Mouse (Mus musculus) intestine, postnatal 0 days (tissue): ENCODE measurements at regions not wholly inside any gene's neighbourhood (a gene's known extent, or its start where the extent isn't known, plus 50 kb on each side); places are given as distances from the start of the nearest gene placed in this dataset.

Experiments
- ATAC-seq: fragments of 200-750 bp; cut with Nextera tagmentation; 2 replicates; pipeline ENCODE4 v1.8.0; 2017; ENCODE audit warnings: mild to moderate bottlenecking, moderate TSS enrichment, moderate library complexity
- H3K27ac ChIP-seq: fragments of 300-500 bp; sonication (generic); 2 replicates; pipeline ENCODE4 v1.5.1; 2014; ENCODE audit warnings: mild to moderate bottlenecking, low read depth, low read length, moderate library complexity
- H3K27me3 ChIP-seq: fragments of 300-500 bp; sonication (generic); replicated peaks from 2 replicates; pipeline ENCODE4 v1.6.1; 2014; ENCODE audit warnings: low read length, mixed read lengths; ENCODE audit not compliant: control insufficient read depth, insufficient read depth
- H3K36me3 ChIP-seq: fragments of 300-500 bp; sonication (generic); 2 replicates; pipeline ENCODE4 v1.6.1; 2014; ENCODE audit warnings: mild to moderate bottlenecking, moderate library complexity; ENCODE audit not compliant: control insufficient read depth, insufficient read depth
- H3K4me1 ChIP-seq: fragments of 300-500 bp; sonication (generic); replicated peaks from 2 replicates; pipeline ENCODE4 v1.6.1; 2014; ENCODE audit warnings: antibody characterized with exemption, low read length, mixed read lengths; ENCODE audit not compliant: control insufficient read depth, insufficient read depth
- H3K4me2 ChIP-seq: fragments of 300-500 bp; sonication (generic); replicated peaks from 2 replicates; pipeline ENCODE4 v1.6.1; 2014; ENCODE audit warnings: low read depth, mild to moderate bottlenecking, moderate library complexity
- H3K4me3 ChIP-seq: fragments of 300-500 bp; sonication (generic); 2 replicates; pipeline ENCODE4 v1.5.1; 2014; ENCODE audit warnings: low read depth, low read length
- H3K9ac ChIP-seq: fragments of 300-500 bp; sonication (generic); 2 replicates; pipeline ENCODE4 v1.6.1; 2014; ENCODE audit warnings: mild to moderate bottlenecking, low read depth, low read length
- H3K9me3 ChIP-seq: fragments of 300-500 bp; sonication (generic); 2 replicates; pipeline ENCODE4 v1.6.1; 2016; ENCODE audit warnings: mixed run types; ENCODE audit not compliant: control insufficient read depth
- CTCF ChIP-seq: sonication (generic); IDR thresholded peaks from 2 replicates; pipeline ENCODE4 v1.5.1; 2016; ENCODE audit warnings: low read depth, mild to moderate bottlenecking, control low read depth, antibody characterized with exemption, moderate library complexity
- WGBS: fragments of 180-500 bp; shearing (Covaris S2); extraction: QIAGEN DNeasy Blood & Tissue Kit; methylation state at CpG from one replicate; pipeline ENCODE4 v1.1.7; 2014; 5-methylcytosine and 5-hydroxymethylcytosine counted together

GRCm38 (mm10) chr3:56485550-56486400 is 302.3 kb upstream of the Nbea start:
- 74% methylated on average over 12 of the region's 12 CpGs for WGBS
- Histone ChIP-seq H3K36me3 (no peaks in the 10 kb centered on the region), H3K9ac (no peak overlapping the region), H3K27me3 (no peaks in the 10 kb centered on the region), H3K4me2 (no peak overlapping the region), H3K4me3 (no peak overlapping the region), H3K27ac (no peak overlapping the region), H3K9me3 (no peaks in the 10 kb centered on the region), H3K4me1 (no peaks in the 10 kb centered on the region)
- TF ChIP-seq CTCF = no peak
- ATAC-seq = no peak

GRCm38 (mm10) chr3:56484096-56484495 is 300.6 kb upstream of the Nbea start:
- Histone ChIP-seq H3K9me3 (no peaks in the 10 kb centered on the region), H3K4me2 (no peak overlapping the region), H3K9ac (no peak overlapping the region), H3K4me1 (no peaks in the 10 kb centered on the region), H3K27me3 (no peaks in the 10 kb centered on the region), H3K4me3 (no peak overlapping the region), H3K27ac (no peak overlapping the region), H3K36me3 (no peaks in the 10 kb centered on the region)
- 87% methylated on average over 8 of the region's 8 CpGs for WGBS
- no peak for ATAC-seq
- TF ChIP-seq CTCF = no peak

GRCm38 (mm10) chr3:56483370-56483769 is 299.9 kb upstream of the Nbea start:
- no peak for ATAC-seq
- H3K27me3 ChIP-seq = no peaks in the 10 kb centered on the region
- no peak overlapping the region for H3K4me2 ChIP-seq
- H3K36me3 ChIP-seq = no peaks in the 10 kb centered on the region
- H3K4me1 ChIP-seq = no peaks in the 10 kb centered on the region
- no peak for TF ChIP-seq CTCF
- no peak overlapping the region for H3K27ac ChIP-seq
- 77% methylated on average over 4 of the region's 4 CpGs for whole genome bisulfite sequencing
- no peak overlapping the region for H3K4me3 ChIP-seq
- no peaks in the 10 kb centered on the region for H3K9me3 ChIP-seq
- no peak overlapping the region for H3K9ac ChIP-seq

GRCm38 (mm10) chr3:56479529-56479928 is 296.0 kb upstream of the Nbea start:
- ATAC-seq = no peak
- no peak overlapping the region for H3K4me2 ChIP-seq
- no peaks in the 10 kb centered on the region for H3K36me3 ChIP-seq
- WGBS = 91% methylated on average over 1 of the region's 1 CpGs
- no peaks in the 10 kb centered on the region for H3K9me3 ChIP-seq
- no peaks in the 10 kb centered on the region for H3K4me1 ChIP-seq
- no peak for TF ChIP-seq CTCF
- no peak overlapping the region for H3K4me3 ChIP-seq
- H3K9ac ChIP-seq = no peak overlapping the region
- no peaks in the 10 kb centered on the region for H3K27me3 ChIP-seq
- no peak overlapping the region for H3K27ac ChIP-seq

GRCm38 (mm10) chr3:56478544-56479140 is 295.1 kb upstream of the Nbea start:
- ATAC-seq = no peak
- H3K4me2 ChIP-seq = no peak overlapping the region
- H3K27me3 ChIP-seq = no peaks in the 10 kb centered on the region
- WGBS = 77% methylated on average over 6 of the region's 6 CpGs
- H3K9me3 ChIP-seq = no peaks in the 10 kb centered on the region
- no peaks in the 10 kb centered on the region for H3K4me1 ChIP-seq
- no peak for TF ChIP-seq CTCF
- no peak overlapping the region for H3K4me3 ChIP-seq
- H3K36me3 ChIP-seq = no peaks in the 10 kb centered on the region
- no peak overlapping the region for H3K27ac ChIP-seq
- H3K9ac ChIP-seq = no peak overlapping the region

DNA sequence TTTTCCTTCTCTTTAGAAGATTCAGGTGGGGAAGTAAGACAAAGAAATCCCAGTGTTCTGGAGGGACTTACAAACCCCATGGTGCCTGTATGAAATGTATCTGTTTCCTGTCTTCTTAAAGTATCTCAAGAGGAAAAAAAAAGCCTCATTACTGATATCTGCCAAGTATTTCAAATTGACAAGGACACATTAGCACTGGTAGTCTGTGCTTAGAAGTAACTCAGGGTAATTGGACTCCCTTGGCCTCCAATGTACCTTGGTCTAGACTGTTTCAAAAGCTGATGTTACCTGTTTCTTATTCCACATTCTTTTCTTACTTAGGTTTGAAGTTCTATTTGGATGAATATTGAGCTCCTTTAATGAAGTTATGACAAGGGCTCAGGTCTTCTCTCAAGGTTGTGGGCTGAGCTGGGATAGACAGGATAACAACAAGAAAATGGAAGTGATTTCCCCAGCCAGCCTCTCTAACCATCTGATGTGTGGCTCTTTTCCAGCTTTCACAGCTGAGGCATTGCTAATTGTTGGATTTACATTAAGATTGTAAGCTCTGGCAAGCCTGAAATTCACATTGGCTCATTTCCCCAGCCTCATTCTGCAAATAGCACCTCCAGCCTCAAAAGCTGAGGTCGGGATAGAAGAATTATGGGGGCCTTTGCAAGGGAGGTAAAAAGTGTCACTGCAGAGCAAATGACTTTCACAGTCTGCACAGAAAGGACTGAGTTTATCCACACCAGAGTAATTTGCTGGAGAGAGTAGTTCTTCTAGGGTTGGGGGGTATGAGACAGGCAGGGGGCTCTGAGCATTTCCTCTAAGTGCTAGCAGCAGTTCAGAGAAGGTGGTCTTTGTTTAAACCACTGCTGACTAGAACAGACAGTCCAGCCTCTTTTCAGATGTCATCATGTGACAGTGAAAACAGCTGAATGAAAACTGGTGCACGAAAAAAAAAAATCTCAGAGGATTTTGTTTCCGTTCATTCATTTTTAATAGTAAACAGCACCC is 292.3 kb upstream of the Nbea start:
- Histone ChIP-seq H3K27ac (no peak overlapping the region), H3K4me2 (no peak overlapping the region), H3K4me1 (no peaks in the 10 kb centered on the region), H3K36me3 (no peaks in the 10 kb centered on the region), H3K9ac (no peak overlapping the region), H3K9me3 (no peaks in the 10 kb centered on the region), H3K4me3 (no peak overlapping the region), H3K27me3 (no peaks in the 10 kb centered on the region)
- WGBS = 56% methylated on average over 3 of the region's 3 CpGs
- TF ChIP-seq CTCF = no peak
- no peak for ATAC-seq
